Mouse (Mus musculus): ENCODE data around the gene Abca14.
"Not testable (repeated sequence)": the region's sequence is repeated elsewhere in the genome, so short reads cannot be mapped to it uniquely, and the experiment has no call there.

The Abca14 gene

DNA sequence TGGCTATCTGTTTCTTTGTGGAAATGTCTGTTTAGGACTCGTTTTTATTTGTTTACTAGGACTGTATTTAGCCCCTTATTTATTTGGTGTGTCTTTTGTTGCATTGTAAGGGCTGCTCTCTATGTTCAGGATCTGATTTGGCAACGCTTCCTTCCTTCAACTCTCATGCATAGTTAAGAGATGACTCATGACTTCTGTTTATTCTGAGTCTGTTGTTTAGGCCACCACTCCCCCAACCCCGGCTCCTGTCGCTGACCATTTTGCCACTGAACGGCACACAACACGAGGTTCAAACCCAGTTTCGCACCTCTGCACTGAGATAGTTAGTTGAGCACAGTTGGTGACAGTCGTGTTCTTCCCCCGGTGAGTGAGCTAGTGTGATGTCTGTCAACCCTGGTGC lies 2.2 kb downstream of the Abca14 start:
- no peak for DNase-seq

DNA sequence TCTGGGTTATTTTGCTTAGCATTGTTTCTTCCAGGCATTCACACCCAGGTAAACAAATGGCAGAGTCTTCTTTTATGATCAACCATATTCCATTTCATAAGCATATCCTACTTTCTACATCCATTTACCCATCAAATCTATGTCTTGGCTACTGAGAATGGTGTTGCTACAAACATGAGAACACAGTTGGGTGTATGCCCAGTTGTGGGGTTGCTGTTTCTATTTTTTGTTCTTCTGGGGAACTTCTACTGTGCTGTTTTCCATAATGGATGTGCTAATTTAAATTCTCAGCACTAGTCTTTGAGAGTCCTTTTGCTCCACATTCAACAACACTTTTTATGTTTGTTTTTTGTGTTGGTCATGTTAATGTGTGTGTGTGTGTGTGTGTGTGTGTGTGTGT lies 24.8 kb downstream of the Abca14 start:
- no peak for DNase-seq

DNA sequence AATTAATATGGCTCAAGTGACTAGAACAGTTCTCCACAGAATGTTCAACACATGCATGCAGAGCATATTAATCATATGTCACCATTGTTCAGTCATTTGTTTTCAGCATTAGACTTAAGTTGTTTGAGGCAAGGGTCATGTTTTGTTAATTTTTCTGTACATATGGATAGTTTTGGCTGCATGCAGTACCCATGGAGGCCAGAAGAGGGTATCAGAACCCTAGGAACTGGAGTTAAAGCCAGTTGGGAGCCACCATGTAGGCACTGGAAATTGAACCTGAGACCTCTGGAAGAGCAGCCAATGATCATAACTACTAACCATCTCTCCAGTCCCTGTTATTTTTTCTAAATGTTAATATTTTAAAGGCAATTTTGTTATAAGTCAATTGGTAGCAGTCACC lies 37.3 kb downstream of the Abca14 start:
- no peak for DNase-seq

DNA sequence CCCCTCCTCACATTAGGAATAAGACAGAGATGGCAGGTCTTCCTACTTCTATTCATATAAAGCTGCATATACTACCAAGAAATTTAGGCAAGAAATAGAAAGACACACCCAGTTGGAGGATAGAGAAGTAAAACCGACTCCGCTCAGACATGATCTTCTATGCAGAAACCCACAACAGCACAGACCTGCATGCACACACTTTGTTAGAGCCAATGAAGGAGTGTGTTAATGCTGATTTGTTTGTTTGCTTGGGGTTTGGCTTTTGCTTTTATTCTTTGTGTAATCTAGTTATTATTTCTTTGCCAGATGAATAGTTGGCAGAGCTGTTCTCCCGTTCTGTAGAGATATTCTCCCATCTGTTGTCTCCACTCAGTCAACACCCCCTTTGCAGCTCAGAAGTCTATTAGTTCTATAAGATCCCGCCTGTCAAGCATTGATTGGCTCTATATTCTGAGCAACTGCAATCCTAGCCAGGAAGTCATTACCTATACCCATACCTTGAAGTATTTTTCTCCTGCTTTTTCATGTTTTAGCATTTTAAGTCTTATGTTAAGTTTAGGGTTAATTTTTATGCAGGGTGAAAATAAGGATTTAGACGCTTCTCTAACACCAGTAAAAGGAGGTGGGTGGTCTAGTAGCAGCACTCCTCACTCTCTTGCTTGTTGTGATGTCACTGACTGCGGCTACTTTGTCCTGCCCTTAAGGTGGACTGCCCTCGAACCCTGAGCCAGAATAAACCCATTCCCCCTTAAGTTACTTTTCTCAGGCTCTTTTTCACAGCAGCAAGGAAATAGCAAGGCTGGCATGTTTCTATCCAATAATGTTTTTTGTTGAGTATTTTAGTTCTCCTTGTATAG lies 67.6 kb downstream of the Abca14 start:
- no peak for DNase-seq

DNA sequence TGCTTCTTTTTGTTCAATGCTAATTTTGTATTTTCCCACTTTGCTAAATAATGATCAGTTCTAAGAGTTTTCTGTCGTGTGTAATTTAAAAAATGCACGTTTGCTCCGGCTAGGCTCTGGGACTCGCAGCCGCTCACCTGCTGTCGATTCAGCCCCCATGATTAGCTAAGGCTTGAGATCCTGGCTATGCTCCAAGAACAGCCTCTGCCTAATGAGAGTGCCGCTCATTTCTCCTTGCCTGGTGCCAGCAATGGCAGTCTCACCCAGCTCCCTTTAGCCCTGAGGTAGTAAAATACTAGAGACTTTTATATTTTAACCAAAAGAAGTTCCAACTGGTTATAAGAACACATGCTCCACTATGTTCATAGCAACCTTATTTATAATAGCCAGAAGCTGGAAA lies 68.3 kb downstream of the Abca14 start:
- peak; percentile 4 for DNase-seq

DNA sequence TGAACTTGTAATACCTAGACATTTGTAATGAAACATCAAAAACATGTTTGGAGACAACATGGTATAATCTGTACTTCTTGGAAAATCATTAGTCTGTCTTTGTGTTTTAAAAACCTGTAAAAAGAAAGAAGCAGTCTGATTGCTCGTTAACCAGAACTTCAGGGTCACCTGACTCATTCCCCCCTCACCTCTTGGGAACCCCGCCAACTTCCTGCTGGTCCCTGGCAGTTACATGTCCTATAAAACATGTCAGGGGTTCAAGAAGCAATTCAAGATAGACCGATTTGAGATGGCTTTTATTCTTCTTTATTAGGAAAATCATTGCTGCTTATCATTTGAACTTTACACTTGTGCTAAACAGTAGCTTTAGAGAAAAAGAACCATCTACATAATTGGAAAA lies 81.5 kb downstream of the Abca14 start:
- DNase-seq: no peak

DNA sequence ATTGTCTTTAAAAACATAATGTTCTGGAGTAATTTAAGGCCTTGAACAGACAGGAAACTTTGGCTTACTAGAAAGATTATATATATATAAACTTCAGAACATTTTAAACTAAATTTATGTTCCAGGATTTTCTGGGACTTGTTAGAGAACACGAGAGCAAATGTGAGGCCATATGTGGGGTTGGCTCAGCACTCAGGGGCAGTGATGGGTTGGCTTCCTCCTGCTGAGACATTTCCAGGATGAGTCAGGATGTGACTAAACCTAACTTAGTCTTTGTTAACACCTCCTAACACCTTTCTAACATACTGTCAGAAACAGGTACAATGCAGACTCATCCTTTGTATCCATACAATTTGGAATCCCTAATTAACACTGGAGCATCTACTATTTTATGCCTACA lies 112.3 kb downstream of the Abca14 start:
- DNase-seq: peak; percentile 39

DNA sequence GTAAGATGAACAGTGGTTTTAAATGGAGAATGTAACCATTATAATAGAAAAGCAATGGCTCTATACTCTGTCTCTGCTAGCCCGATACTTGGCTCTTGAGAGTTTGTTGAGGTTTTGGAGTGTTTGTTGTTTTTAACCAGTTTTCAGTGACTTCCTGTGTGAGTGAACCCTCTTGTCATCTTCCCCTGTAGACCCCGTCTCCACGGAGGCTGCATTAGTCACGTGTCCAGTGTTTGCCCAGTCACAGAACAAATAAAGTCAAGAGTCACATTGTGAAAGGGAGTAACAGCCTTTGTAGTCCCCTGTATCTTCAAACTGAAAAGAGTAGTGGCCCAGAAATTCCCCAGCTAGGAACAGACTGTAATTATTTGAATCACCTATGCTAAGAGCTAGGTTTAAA lies 119.2 kb downstream of the Abca14 start:
- DNase-seq: no peak

DNA sequence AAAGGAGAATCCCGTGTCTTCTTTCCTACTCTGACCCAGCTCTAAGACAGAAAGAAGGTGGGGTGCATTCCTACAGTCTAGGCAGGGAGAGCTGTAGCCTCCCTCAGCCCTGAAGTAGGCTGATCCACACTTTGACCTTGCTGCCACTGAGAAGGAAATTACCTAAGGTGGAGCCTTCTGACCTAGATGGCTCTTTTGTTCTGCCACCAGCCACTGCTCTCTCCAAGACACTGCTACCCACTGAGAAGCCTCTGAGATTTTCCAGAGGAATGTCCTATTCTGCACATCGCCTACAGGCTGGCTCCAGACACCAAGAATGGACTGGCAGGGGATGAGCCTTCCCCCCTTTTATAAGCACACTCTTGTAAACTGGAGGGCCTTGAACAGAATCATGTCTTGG lies 122.2 kb downstream of the Abca14 start:
- DNase-seq: not testable (repeated sequence)

DNA sequence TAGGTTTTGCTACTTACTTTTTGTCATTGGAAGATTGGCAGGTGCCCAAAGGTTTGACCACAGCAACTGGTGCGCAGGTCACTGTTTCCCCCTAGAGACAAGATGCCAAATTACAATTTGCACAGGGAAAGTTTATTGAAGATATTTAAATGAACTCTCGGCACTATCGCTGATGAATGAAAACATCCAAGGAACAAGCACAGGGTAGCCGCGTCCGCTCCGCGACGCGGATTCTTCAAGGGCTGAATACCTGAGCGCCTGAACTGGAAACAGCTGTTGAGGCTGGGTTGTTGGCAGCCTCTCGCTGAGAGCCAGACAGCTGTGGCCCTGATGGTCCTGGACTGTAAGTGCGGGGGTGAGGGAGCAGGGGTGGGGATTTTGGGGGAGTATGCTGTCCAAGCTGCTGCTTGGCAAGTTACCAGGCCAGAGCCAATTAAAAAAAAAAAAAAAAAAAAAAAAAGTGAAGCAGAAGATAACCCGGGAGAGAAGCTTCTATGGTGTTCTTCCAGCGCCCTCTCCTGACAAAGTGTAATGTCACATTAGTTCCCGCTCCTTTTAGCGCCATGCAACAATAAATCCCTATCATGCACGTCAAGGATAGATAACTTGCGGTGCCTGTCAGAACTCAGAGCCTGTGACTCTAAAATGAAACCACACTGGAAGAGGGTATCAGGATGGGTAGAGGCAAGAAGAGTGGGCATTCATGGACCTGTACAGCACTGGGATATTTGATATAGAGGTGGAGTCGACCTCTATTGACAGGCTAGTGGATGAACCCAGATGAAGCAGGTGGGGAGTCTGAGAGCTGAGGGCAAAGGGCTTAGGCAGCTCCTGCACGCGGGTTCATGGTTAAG lies 123.7 kb downstream of the Abca14 start:
- peak; percentile 15 for DNase-seq

DNA sequence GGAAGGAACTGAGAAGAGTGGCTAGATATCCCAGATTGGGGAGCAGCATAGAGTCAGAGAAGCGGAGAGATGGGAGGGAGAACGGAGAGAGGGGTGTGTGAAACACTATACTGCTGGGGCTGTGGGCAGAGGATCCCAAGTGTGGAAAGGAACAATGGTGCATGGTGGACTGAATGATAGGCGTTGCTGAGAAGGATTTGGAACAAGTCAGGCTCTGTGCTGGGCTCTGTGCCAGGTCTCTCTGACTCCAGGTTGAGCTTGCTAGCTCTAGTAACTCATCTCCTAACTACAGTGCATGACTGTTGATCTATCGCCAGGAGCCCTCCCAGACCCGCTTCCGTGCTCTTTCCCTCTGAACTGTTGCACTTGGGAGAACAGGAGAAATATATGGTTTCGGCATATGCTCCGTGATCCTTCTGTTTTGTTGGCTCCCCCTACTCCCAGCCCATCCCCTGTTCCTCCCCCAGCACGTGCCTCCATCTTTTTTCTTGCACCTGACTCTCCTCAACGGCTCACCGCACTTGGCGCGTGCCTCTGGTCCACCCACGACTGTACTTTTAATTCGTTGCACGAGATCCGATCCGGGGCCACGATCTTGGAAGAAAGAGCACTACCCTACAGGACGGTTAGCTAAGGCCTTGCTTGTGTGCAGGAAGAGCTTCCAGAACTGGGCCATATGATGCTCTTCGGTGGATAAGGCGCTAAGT lies 124.5 kb downstream of the Abca14 start, which contains the start of gene Abca15:
Gene Abca15, plus strand, starts transcription at position 584 of the 707 bp plus-strand sequence.
- peak; percentile 16 for DNase-seq

DNA sequence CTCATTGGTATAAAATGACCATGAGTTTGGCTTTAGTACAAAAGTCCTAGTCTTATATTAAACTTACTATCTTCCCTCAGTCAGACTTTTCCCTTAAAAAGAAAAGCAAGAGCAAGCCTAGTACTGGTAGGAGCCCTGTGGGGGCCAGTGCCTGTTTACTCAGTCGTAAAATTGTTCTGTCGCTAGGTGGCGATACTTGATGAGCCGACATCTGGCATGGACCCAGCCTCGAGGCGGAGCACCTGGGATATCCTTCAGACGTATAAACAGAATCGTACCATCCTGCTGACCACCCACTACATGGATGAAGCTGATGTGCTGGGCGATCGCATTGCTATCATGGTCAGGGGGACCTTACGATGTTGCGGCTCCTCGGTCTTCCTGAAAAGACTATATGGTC lies 157.4 kb downstream of the Abca14 start:
- DNase-seq: no peak
